Mouse (Mus musculus): ENCODE data around the gene Klhl4. TPM values are rescaled to one million over a fixed set of nuclear protein-coding genes. Genes with fewer than 3 reads are reported as not detected.
A peak's percentile ranks its signal among the peaks of the same experiment; 100 is the strongest.

Klhl4 gene
- 0.12 and 0.13 TPM in 2 replicates for polyA plus RNA-seq (2012; rRNA removed)

DNA sequence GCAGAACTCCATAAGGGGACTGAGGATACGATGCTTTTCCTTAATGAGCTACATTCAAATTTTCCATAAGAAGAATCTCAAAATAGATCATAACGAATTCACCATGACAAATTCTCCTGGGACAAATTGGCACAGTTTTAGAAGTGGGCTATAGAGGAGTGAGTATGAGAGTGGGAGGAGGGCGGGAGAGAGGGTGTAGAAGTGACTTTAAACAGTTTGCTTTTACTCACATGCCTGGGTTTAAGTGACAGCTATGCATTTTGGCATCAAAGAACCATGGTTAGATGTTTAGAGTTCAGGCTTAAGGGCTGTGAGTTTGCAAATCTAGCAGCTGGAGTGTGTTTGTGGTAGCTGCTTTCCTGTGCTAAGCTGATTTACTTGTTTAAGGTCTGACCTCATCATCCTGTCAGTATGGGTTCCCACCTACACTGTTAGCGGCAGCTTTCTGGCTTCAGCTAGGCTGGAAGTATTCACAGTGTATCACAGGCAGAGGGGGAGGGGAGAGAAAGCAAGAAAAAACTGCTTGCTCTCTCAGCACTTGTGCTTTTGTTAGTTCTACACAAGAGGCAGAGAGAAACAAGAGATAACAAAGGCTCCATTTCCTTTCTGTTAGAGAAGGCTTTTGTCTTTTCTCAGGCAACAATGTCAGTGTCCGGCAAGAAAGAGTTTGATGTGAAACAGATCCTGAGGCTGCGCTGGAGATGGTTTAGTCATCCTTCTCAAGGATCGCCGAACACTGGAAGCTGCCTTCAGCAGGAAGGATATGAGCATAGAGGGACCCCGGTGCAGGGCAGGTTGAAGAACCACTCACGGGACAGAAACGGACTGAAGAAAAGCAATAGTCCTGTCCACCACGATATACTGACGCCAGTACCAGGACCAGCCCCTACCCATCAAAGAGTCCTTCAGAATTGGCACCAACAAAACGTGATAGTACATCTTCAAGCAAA is at the start of gene Klhl4:
TSS of gene Klhl4 (plus strand) at position 552 of the 950 bp plus-strand sequence.
- no peak for DNase-seq (ENCODE audit: low read depth in 1 of 2, low spot score in 2 of 2)
- Histone ChIP-seq H3K4me1 (ENCODE audit: control insufficient read depth, insufficient read depth, insufficient read length) (no peaks in the 10 kb centered on the region), H3K27me3 (ENCODE audit: control insufficient read depth, insufficient read depth, low read length) (no peaks in the 10 kb centered on the region), H3K4me3 (ENCODE audit: extremely low read depth, insufficient read depth, insufficient read length) (peak within 1 kb of the TSS; percentile 23; the same call in 1 of the 2 replicates), H3K36me3 (ENCODE audit: control insufficient read depth, insufficient read depth, low read length) (no peaks in the 10 kb centered on the region), H3K27ac (ENCODE audit: insufficient read depth, low read length) (no peak within 1 kb of the TSS)
- TF ChIP-seq POLR2A (IDR thresholded peaks at IDR 0.05; ENCODE audit: low read depth, low read length) (no peak), CTCF (IDR thresholded peaks at IDR 0.05; ENCODE audit: extremely low read depth, insufficient read depth, insufficient read length, insufficient replicate concordance) (no peak)
- 35% methylated on average over 14 of the region's 14 CpGs for WGBS

DNA sequence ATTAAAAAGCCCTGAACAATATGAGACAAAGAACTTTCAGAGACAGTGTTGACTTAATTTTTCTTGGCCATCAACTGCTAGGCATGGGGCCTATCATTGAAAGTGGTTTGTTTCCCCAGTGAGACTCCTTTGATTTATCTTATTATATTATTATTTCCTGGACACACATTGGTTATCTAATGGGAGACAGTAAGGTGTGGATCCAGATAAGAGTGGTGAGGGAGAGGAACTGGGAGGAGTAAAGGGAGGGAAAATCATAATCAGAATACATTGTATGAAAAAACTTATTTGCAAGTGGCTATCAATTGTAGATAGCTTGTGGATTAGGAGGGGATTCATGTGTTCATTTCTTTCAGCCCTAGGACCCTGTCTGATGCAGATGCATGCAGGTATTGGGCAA is 10.0 kb downstream of the Klhl4 start:
- no peaks in the 10 kb centered on the region for H3K27me3 ChIP-seq (ENCODE audit: control insufficient read depth, insufficient read depth, low read length)
- H3K4me3 ChIP-seq (ENCODE audit: extremely low read depth, insufficient read depth, insufficient read length) = no peak overlapping the region
- H3K27ac ChIP-seq (ENCODE audit: insufficient read depth, low read length) = no peak overlapping the region
- H3K4me1 ChIP-seq (ENCODE audit: control insufficient read depth, insufficient read depth, insufficient read length) = no peaks in the 10 kb centered on the region
- DNase-seq (ENCODE audit: low read depth in 1 of 2, low spot score in 2 of 2) = no peak
- TF ChIP-seq POLR2A (IDR thresholded peaks at IDR 0.05; ENCODE audit: low read depth, low read length) (no peak), CTCF (IDR thresholded peaks at IDR 0.05; ENCODE audit: extremely low read depth, insufficient read depth, insufficient read length, insufficient replicate concordance) (no peak)
- H3K36me3 ChIP-seq (ENCODE audit: control insufficient read depth, insufficient read depth, low read length) = no peaks in the 10 kb centered on the region

- H3K4me3 ChIP-seq (ENCODE audit: extremely low read depth, insufficient read depth, insufficient read length) = no peak overlapping the region
- no peaks in the 10 kb centered on the region for H3K36me3 ChIP-seq (ENCODE audit: control insufficient read depth, insufficient read depth, low read length)
- no peaks in the 10 kb centered on the region for H3K27me3 ChIP-seq (ENCODE audit: control insufficient read depth, insufficient read depth, low read length)
- no peak overlapping the region for H3K27ac ChIP-seq (ENCODE audit: insufficient read depth, low read length)
- no peak for TF ChIP-seq POLR2A (IDR thresholded peaks at IDR 0.05; ENCODE audit: low read depth, low read length)
- no peak for TF ChIP-seq CTCF (IDR thresholded peaks at IDR 0.05; ENCODE audit: extremely low read depth, insufficient read depth, insufficient read length, insufficient replicate concordance)
- DNase-seq (ENCODE audit: low read depth in 1 of 2, low spot score in 2 of 2) = no peak
- H3K4me1 ChIP-seq (ENCODE audit: control insufficient read depth, insufficient read depth, insufficient read length) = no peaks in the 10 kb centered on the region
These were observed 12.6 kb downstream of the Klhl4 start for GRCm38 (mm10) chrX:114486691-114487090.

GRCm38 (mm10) chrX:114558141-114558540 is 84.0 kb downstream of the Klhl4 start:
- WGBS = 42% methylated on average over 3 of the region's 3 CpGs
- Histone ChIP-seq H3K36me3 (ENCODE audit: control insufficient read depth, insufficient read depth, low read length) (no peaks in the 10 kb centered on the region), H3K27me3 (ENCODE audit: control insufficient read depth, insufficient read depth, low read length) (no peaks in the 10 kb centered on the region), H3K4me3 (ENCODE audit: extremely low read depth, insufficient read depth, insufficient read length) (no peak overlapping the region), H3K27ac (ENCODE audit: insufficient read depth, low read length) (no peak overlapping the region), H3K4me1 (ENCODE audit: control insufficient read depth, insufficient read depth, insufficient read length) (no peaks in the 10 kb centered on the region)
- no peak for TF ChIP-seq POLR2A (IDR thresholded peaks at IDR 0.05; ENCODE audit: low read depth, low read length)
- DNase-seq (ENCODE audit: low read depth in 1 of 2, low spot score in 2 of 2) = no peak

- WGBS = 69% methylated on average over 1 of the region's 1 CpGs
- TF ChIP-seq POLR2A (IDR thresholded peaks at IDR 0.05; ENCODE audit: low read depth, low read length) (no peak), CTCF (IDR thresholded peaks at IDR 0.05; ENCODE audit: extremely low read depth, insufficient read depth, insufficient read length, insufficient replicate concordance) (no peak)
- H3K4me3 ChIP-seq (ENCODE audit: extremely low read depth, insufficient read depth, insufficient read length) = no peak overlapping the region
- DNase-seq (ENCODE audit: low read depth in 1 of 2, low spot score in 2 of 2) = no peak
- no peaks in the 10 kb centered on the region for H3K36me3 ChIP-seq (ENCODE audit: control insufficient read depth, insufficient read depth, low read length)
- H3K27ac ChIP-seq (ENCODE audit: insufficient read depth, low read length) = no peak overlapping the region
- H3K27me3 ChIP-seq (ENCODE audit: control insufficient read depth, insufficient read depth, low read length) = no peaks in the 10 kb centered on the region
- H3K4me1 ChIP-seq (ENCODE audit: control insufficient read depth, insufficient read depth, insufficient read length) = no peaks in the 10 kb centered on the region
These were observed 108.2 kb downstream of the Klhl4 start for GRCm38 (mm10) chrX:114582311-114582710.

All from spleen, adult 2 months (tissue).